Mouse (Mus musculus) lung, embryonic 14.5 days (tissue): Measurements from ENCODE around the gene Rhoa. TPM values are rescaled to one million over a fixed set of nuclear protein-coding genes. Genes with fewer than 3 reads are reported as not detected.

Source experiments
- ATAC-seq: fragments of 200-750 bp; cut with Nextera tagmentation; 2 replicates; pipeline ENCODE4 v1.8.0; 2017; ENCODE audit warnings: mild to moderate bottlenecking, moderate TSS enrichment, moderate library complexity; ENCODE audit not compliant: insufficient read depth
- DNase-seq: peaks from one replicate; pipeline ENCODE4 v3.0.0-alpha.2; 2015
- H3K27ac ChIP-seq: fragments of 300-500 bp; sonication (generic); 2 replicates; pipeline ENCODE4 v1.5.1; 2014; ENCODE audit warnings: low read depth, mild to moderate bottlenecking, moderate library complexity
- H3K27me3 ChIP-seq: fragments of 300-500 bp; sonication (generic); 2 replicates; pipeline ENCODE4 v1.6.1; 2014; ENCODE audit warnings: low read length, control low read depth; ENCODE audit not compliant: insufficient read depth
- H3K36me3 ChIP-seq: fragments of 300-500 bp; sonication (generic); 2 replicates; pipeline ENCODE4 v1.6.1; 2014; ENCODE audit warnings: control low read depth; ENCODE audit not compliant: insufficient read depth
- H3K4me1 ChIP-seq: fragments of 300-500 bp; sonication (generic); 2 replicates; pipeline ENCODE4 v1.6.1; 2014; ENCODE audit warnings: antibody characterized with exemption, control low read depth; ENCODE audit not compliant: insufficient read depth
- H3K4me2 ChIP-seq: fragments of 300-500 bp; sonication (generic); 2 replicates; pipeline ENCODE4 v1.6.1; 2014; ENCODE audit warnings: mild to moderate bottlenecking
- H3K4me3 ChIP-seq: fragments of 300-500 bp; sonication (generic); 2 replicates; pipeline ENCODE4 v1.5.1; 2014; ENCODE audit warnings: low read depth, low read length
- H3K9ac ChIP-seq: fragments of 300-500 bp; sonication (generic); 2 replicates; pipeline ENCODE4 v1.6.1; 2014
- H3K9me3 ChIP-seq: fragments of 300-500 bp; sonication (generic); 2 replicates; pipeline ENCODE4 v1.6.1; 2016; ENCODE audit warnings: low read depth, low read length, control low read depth
- CTCF ChIP-seq: IDR thresholded peaks from 2 replicates; pipeline ENCODE4 v1.5.1; 2016; ENCODE audit warnings: antibody characterized with exemption, low read depth
- WGBS: fragments of 180-500 bp; shearing (Covaris S2); extraction: QIAGEN DNeasy Blood & Tissue Kit; methylation state at CpG from one replicate; pipeline ENCODE4 v1.1.7; 2014; 5-methylcytosine and 5-hydroxymethylcytosine counted together
- polyA plus RNA-seq: library from polyadenylated mRNA; unstranded; fragments of >200 nt; fragmentation: Nextera tagmentation; extraction: Ambion mirVana; gene quantifications from 2 replicates; pipeline ENCODE4 v1.2.1, GENCODE M21; 2014

Gene Rhoa
- polyA plus RNA-seq, 1 experiment from 2014 or later = 332 TPM

- Histone ChIP-seq H3K27ac (peak overlapping the region; percentile 97), H3K4me3 (peak overlapping the region; percentile 93), H3K27me3 (no peaks in the 10 kb centered on the region), H3K4me2 (peak overlapping the region; percentile 87), H3K4me1 (peaks cover 9% of the 10 kb centered on the region; the same call in 1 of the 2 replicates), H3K36me3 (peaks cover 15% of the 10 kb centered on the region), H3K9me3 (no peaks in the 10 kb centered on the region), H3K9ac (peak overlapping the region; percentile 84)
- DNase-seq (no peak), ATAC-seq (no peak)
- WGBS = 4% methylated on average over 11 of the region's 11 CpGs
- no peak for TF ChIP-seq CTCF
These were observed 41.1 kb downstream of the Rhoa start for GRCm38 (mm10) chr9:108347024-108347423.

DNA sequence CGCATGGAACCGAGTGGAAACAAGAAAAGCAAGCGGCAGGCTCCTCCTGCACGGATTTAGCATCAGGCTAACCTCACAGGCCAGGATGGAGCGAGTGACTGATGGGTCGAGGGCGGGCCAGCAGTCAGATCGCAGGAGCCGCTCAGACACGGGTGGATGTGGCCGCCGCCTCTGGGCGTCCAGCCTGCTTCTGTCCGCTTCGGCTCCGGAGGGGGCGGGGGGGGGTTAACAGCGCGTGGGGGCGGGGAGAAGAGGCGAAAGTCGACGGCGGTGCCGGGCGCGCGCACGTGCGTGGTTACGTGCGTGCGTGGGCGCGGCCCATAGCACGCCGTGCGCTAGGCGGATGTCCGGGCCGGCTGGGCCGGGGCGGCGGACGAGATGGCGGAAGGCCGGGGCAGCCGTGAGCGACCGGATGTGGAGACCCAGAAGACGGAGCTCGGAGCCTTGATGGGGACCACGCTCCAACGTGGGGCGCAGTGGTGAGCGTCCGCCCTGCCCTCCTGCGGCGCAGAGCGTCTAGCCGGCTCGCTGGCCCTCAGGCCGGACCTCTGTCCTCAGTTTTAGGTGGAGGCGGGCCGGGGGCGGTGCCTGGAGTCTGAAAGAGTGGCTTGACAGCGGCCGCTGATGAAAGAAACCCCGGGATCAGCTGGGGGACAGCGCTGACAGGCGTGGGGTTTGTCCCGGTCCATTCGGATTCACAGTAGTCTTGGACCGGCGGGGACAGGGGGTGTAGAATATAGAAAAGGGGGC, 41.8 kb downstream of the Rhoa start, which contains the start of gene Usp4:
Gene Usp4, plus strand, starts transcription at position 314 of the 750 bp plus-strand sequence.
- H3K27ac ChIP-seq = peak within 1 kb of the TSS; percentile 97
- no peaks in the 10 kb centered on the region for H3K9me3 ChIP-seq
- no peak for TF ChIP-seq CTCF
- ATAC-seq (peak; percentile 95), DNase-seq (peak; percentile 97)
- H3K9ac ChIP-seq = peak within 1 kb of the TSS; percentile 84
- no peaks in the 10 kb centered on the region for H3K27me3 ChIP-seq
- peaks cover 21% of the 10 kb centered on the region for H3K36me3 ChIP-seq
- peak within 1 kb of the TSS; percentile 93 for H3K4me3 ChIP-seq
- peaks cover 8% of the 10 kb centered on the region; the same call in 1 of the 2 replicates for H3K4me1 ChIP-seq
- peak within 1 kb of the TSS; percentile 87 for H3K4me2 ChIP-seq
- under 1% methylated on average over 74 of the region's 75 CpGs for WGBS

GRCm38 (mm10) chr9:108348290-108348680, 42.4 kb downstream of the Rhoa start:
- ATAC-seq = no peak
- H3K9ac ChIP-seq = peak overlapping the region; percentile 84
- no peak for DNase-seq
- H3K9me3 ChIP-seq = no peaks in the 10 kb centered on the region
- H3K36me3 ChIP-seq = peaks cover 27% of the 10 kb centered on the region
- peaks cover 6% of the 10 kb centered on the region; the same call in 1 of the 2 replicates for H3K4me1 ChIP-seq
- H3K27me3 ChIP-seq = no peaks in the 10 kb centered on the region
- no peak overlapping the region for H3K27ac ChIP-seq
- peak overlapping the region; percentile 87 for H3K4me2 ChIP-seq
- H3K4me3 ChIP-seq = peak overlapping the region; percentile 93
- WGBS = 6% methylated on average over 14 of the region's 14 CpGs
- no peak for TF ChIP-seq CTCF

- ATAC-seq = no peak
- no peak for DNase-seq
- WGBS = 92% methylated on average over 4 of the region's 4 CpGs
- Histone ChIP-seq H3K27ac (no peak overlapping the region), H3K4me3 (no peak overlapping the region), H3K9ac (no peak overlapping the region), H3K4me1 (peaks cover 6% of the 10 kb centered on the region; the same call in 1 of the 2 replicates), H3K4me2 (no peak overlapping the region), H3K36me3 (peaks cover 40% of the 10 kb centered on the region), H3K27me3 (no peaks in the 10 kb centered on the region), H3K9me3 (no peaks in the 10 kb centered on the region)
- no peak for TF ChIP-seq CTCF
These were observed 43.8 kb downstream of the Rhoa start for GRCm38 (mm10) chr9:108349727-108350126.

DNA sequence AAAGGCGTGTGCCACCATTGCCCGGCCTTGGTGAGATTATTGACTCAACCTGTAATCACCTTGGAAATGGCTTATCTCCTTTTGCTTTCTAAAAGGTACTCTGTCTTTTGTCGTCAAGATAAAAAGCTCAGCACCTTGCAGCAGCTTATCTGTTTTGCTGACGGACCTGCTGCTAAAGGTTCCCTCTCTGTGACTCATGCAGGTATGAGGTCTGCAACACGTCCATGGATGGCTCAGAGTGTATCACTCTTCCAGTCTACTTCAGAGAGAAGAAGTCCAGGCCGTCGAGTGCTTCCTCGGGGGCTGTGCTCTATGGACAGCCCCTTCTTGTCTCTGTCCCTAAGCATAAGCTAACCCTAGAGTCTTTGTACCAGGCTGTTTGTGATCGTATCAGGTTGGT, 72.3 kb downstream of the Rhoa start:
- H3K4me2 ChIP-seq = no peak overlapping the region
- H3K4me1 ChIP-seq = no peaks in the 10 kb centered on the region
- WGBS = 71% methylated on average over 9 of the region's 9 CpGs
- no peak for ATAC-seq
- no peak for TF ChIP-seq CTCF
- H3K9me3 ChIP-seq = no peaks in the 10 kb centered on the region
- H3K27me3 ChIP-seq = no peaks in the 10 kb centered on the region
- no peak overlapping the region for H3K27ac ChIP-seq
- no peak overlapping the region for H3K9ac ChIP-seq
- no peak overlapping the region for H3K4me3 ChIP-seq
- H3K36me3 ChIP-seq = peaks cover 91% of the 10 kb centered on the region
- no peak for DNase-seq

GRCm38 (mm10) chr9:108378736-108379135, 72.8 kb downstream of the Rhoa start:
- peaks cover 91% of the 10 kb centered on the region for H3K36me3 ChIP-seq
- ATAC-seq (no peak), DNase-seq (no peak)
- no peak overlapping the region for H3K4me2 ChIP-seq
- TF ChIP-seq CTCF = no peak
- no peak overlapping the region for H3K27ac ChIP-seq
- WGBS = 83% methylated on average over 5 of the region's 5 CpGs
- no peaks in the 10 kb centered on the region for H3K9me3 ChIP-seq
- no peaks in the 10 kb centered on the region for H3K4me1 ChIP-seq
- no peak overlapping the region for H3K9ac ChIP-seq
- no peak overlapping the region for H3K4me3 ChIP-seq
- no peaks in the 10 kb centered on the region for H3K27me3 ChIP-seq

DNA sequence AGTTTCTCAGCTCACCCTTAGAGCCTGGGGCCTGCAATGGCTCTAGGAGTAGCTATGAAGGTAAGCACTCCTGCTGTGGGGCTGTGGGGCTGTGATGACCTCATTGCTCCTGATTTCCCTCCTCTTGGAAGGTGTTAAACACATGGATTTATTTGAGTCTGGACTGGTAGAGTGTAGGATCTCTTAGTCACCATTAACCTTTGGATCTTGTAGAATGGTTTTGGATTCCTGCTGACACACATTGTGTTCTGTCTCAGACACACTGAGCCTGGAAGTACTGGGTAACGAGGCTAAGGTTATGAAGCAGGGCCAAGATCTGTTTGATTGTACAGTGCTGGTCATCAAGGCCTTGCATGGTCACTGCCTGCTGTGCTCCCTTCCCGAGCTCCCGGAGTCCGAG, 73.4 kb downstream of the Rhoa start:
- DNase-seq = no peak

More for the DNA sequence above, 73.4 kb downstream of the Rhoa start:
- 93% methylated on average over 4 of the region's 4 CpGs for WGBS
- no peak overlapping the region for H3K27ac ChIP-seq
- no peak for TF ChIP-seq CTCF
- no peak overlapping the region for H3K4me3 ChIP-seq
- no peaks in the 10 kb centered on the region for H3K27me3 ChIP-seq
- H3K4me1 ChIP-seq = no peaks in the 10 kb centered on the region
- no peak overlapping the region for H3K4me2 ChIP-seq
- H3K9me3 ChIP-seq = no peaks in the 10 kb centered on the region
- ATAC-seq = no peak
- H3K9ac ChIP-seq = no peak overlapping the region
- peaks cover 91% of the 10 kb centered on the region for H3K36me3 ChIP-seq
